Mouse (Mus musculus) cerebellum, adult (tissue): ENCODE measurements around the gene Sap30.

Source experiments
- ATAC-seq: cut with Nextera tagmentation; 2 replicates; pipeline ENCODE4 v1.9.2; 2017; ENCODE audit warnings: mild to moderate bottlenecking, moderate library complexity, mixed read lengths; ENCODE audit not compliant: insufficient number of reproducible peaks, low FRiP score, low TSS enrichment

Sap30 gene

DNA sequence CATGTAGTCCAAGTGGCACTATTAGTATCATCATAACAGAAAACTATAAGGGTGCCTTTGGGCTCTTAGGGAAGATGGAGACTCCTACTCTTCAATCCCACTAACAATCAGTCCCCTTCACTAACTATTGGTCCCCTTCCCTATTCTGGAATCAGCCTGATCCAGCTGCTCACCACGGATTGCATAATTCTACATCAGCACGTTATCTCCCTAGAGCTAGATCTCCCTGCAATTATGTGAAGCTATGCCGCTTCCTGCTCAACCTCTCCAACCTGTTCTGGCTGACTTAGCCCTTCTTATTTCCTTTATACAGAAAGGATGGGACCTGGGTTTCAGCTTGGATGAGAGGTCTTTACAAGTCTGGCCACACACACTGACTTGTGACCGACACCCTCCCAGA, 44.4 kb downstream of the Sap30 start:
- ATAC-seq: no peak

DNA sequence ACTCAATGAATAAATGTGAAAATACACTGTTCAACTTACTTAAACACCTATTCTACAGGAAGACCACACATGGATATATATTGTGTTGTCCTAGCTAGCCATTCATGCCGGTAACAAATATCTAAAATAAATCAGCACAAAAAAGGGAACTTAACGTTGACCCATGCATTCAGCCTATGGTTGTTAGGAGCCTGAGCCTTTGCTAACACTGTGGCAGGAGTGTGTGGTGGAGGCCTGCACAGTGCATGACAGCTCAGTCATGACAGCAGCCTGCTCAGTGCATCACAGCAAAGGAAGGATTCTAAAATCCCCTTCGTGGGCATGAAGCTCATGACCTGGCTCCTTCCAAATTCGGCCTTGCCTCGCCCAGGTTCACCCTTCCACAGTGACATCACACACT, 46.1 kb downstream of the Sap30 start:
- ATAC-seq: no peak

GRCm38 (mm10) chr8:57441131-57441530, 46.5 kb downstream of the Sap30 start:
- ATAC-seq: no peak

- 0 out of 2 replicates have a peak, but pooled peaks have one; percentile 22 for ATAC-seq
Measured at GRCm38 (mm10) chr8:57436437-57436796, 51.2 kb downstream of the Sap30 start.

DNA sequence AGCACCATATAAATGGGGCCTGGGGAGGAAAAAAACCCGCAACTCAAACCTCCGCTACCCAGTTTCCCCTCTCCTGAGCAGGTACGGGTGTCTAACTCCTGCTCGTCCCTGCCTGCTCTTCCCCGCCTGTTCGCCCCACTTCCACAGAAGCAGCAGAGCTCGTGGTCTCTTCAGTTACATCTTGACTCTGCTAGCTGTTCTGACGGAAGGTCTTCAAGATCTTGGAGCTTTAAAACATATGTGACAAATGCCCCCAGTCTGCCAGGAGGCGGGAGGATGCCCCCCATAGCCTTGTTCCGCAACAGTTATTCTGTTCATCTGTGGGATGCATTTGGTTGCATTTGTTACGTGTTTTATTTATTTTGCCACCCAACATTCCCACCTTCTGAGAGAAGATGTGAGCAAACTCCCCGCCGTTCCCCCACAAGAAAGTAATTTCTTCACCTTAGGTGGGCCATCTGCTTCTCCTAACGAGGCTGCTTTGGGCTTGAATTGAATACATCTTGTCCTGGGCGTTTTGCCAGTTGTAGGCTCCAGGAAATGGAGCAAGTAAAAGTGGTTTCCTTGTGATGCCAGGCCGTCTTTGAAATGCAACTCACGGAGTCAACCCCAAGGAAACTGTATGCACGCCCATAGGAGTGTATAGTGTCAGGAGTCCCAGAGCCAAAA, 51.8 kb downstream of the Sap30 start:
- ATAC-seq: peak; percentile 59

DNA sequence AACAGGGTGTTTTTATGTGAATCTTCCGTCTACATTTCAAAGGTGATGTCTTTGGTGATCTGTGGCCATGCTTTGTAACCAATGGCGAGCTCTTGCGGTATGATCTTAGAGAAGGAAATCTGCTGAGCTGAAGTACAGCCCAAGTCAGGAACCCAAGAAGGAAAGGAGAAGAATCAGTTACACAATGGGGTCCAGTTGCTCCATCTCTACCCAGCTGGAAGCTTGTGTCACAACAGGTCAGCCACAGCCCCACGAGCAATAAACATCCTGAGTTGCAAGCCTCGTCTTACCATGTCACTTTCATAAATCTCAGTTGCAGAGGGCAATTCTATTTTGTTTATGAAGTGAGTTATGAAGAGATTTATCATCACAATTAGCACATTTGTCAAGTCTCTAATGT, 54.9 kb downstream of the Sap30 start:
- no peak for ATAC-seq
